Mouse (Mus musculus) neutrophil, adult 83 days (primary cell): ENCODE data around the gene Rbl2. TPM values are rescaled to one million over a fixed set of nuclear protein-coding genes. Genes with fewer than 3 reads are reported as not detected.

ENCODE experiments used
- total RNA-seq, 2 experiments: library from RNA; stranded (reverse); gene quantifications; one replicate each; pipeline ENCODE4 v1.2.4; 2023

Gene Rbl2
- total RNA-seq, result 10 to 100 TPM; 35.3 to 39.6 TPM

DNA sequence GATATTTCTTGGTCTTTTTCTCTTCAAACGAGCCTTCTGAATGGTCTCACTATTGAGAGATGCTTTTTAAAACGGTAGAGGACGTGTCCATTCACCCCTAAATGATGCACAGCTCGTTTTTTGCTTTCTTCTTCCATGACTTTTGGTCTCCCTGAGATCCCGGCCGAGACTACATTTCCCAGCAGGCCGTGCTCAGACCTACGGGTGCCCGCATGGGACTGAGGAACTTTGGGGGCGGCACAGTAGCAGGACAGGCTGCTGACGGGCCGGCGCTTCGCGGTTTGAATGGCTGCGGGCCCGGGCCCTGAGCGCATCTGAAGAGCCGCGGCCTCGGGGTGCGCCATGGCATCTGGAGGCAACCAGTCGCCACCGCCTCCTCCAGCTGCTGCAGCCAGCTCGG lies at the start of gene Rbl2:
Gene Rbl2, plus strand, starts transcription at position 224 of the 400 bp plus-strand sequence.

Other genes with a start within 250 kb of the Rbl2 start
- 10 to 100 TPM; 39.0 to 46.4 TPM for gene Chd9, start 241.7 kb upstream of the Rbl2 start, total RNA-seq
- 10 to 100 TPM; 15.0 to 19.4 TPM for gene Aktip, start 129.9 kb downstream of the Rbl2 start, total RNA-seq
- 1 to 10 TPM; 2.7 to 6.5 TPM for gene Rpgrip1l, start 243.2 kb downstream of the Rbl2 start, total RNA-seq
- gene Fto, start 243.5 kb downstream of the Rbl2 start, total RNA-seq, result 10 to 100 TPM; 24.7 to 26.0 TPM